Mouse (Mus musculus): Measurements from ENCODE around the gene Srcin1. TPM values are rescaled to one million over a fixed set of nuclear protein-coding genes. Genes with fewer than 3 reads are reported as not detected.

Srcin1 gene
- polyA plus RNA-seq, 1 experiment: 7.7 TPM

GRCm38 (mm10) chr11:97511661-97512369 lies 64.2 kb downstream of the Srcin1 start:
- Histone ChIP-seq H3K4me3 (ENCODE audit: low read depth, low read length) (peak overlapping the region; percentile 82), H3K4me1 (ENCODE audit: control insufficient read depth, insufficient read depth, low read length) (peaks cover 4% of the 10 kb centered on the region), H3K36me3 (ENCODE audit: control insufficient read depth, insufficient read depth, low read length, poor library complexity, severe bottlenecking) (no peaks in the 10 kb centered on the region), H3K27ac (ENCODE audit: insufficient read depth, low read length) (peak overlapping the region; percentile 83), H3K27me3 (ENCODE audit: control insufficient read depth, insufficient read depth, low read length, poor library complexity, severe bottlenecking) (no peaks in the 10 kb centered on the region), H3K9me3 (replicated peaks; ENCODE audit: control insufficient read depth, insufficient read depth, low read length, poor library complexity, severe bottlenecking) (no peaks in the 10 kb centered on the region), H3K9ac (ENCODE audit: low read depth, poor library complexity, severe bottlenecking) (peak overlapping the region; percentile 74)
- TF ChIP-seq CTCF (IDR thresholded peaks at IDR 0.05; ENCODE audit: low read depth, low read length) (no peak), POLR2A (IDR thresholded peaks at IDR 0.05; ENCODE audit: insufficient read depth, low read length) (no peak), EP300 (IDR thresholded peaks at IDR 0.05; ENCODE audit: insufficient read depth, low read depth, low read length) (no peak)

GRCm38 (mm10) chr11:97510966-97511660 lies 64.9 kb downstream of the Srcin1 start:
- peak overlapping the region; percentile 74 for H3K9ac ChIP-seq (ENCODE audit: low read depth, poor library complexity, severe bottlenecking)
- peaks cover 4% of the 10 kb centered on the region for H3K4me1 ChIP-seq (ENCODE audit: control insufficient read depth, insufficient read depth, low read length)
- H3K4me3 ChIP-seq (ENCODE audit: low read depth, low read length): peak overlapping the region; percentile 56
- H3K36me3 ChIP-seq (ENCODE audit: control insufficient read depth, insufficient read depth, low read length, poor library complexity, severe bottlenecking): no peaks in the 10 kb centered on the region
- no peaks in the 10 kb centered on the region for H3K9me3 ChIP-seq (replicated peaks; ENCODE audit: control insufficient read depth, insufficient read depth, low read length, poor library complexity, severe bottlenecking)
- TF ChIP-seq EP300 (IDR thresholded peaks at IDR 0.05; ENCODE audit: insufficient read depth, low read depth, low read length) (no peak), CTCF (IDR thresholded peaks at IDR 0.05; ENCODE audit: low read depth, low read length) (peak; percentile 91)
- H3K27ac ChIP-seq (ENCODE audit: insufficient read depth, low read length): peak overlapping the region; percentile 83
- no peaks in the 10 kb centered on the region for H3K27me3 ChIP-seq (ENCODE audit: control insufficient read depth, insufficient read depth, low read length, poor library complexity, severe bottlenecking)

GRCm38 (mm10) chr11:97509715-97510485 lies 66.1 kb downstream of the Srcin1 start:
- Histone ChIP-seq H3K9me3 (replicated peaks; ENCODE audit: control insufficient read depth, insufficient read depth, low read length, poor library complexity, severe bottlenecking) (no peaks in the 10 kb centered on the region), H3K4me1 (ENCODE audit: control insufficient read depth, insufficient read depth, low read length) (peaks cover 4% of the 10 kb centered on the region), H3K9ac (ENCODE audit: low read depth, poor library complexity, severe bottlenecking) (no peak overlapping the region), H3K36me3 (ENCODE audit: control insufficient read depth, insufficient read depth, low read length, poor library complexity, severe bottlenecking) (no peaks in the 10 kb centered on the region), H3K27ac (ENCODE audit: insufficient read depth, low read length) (no peak overlapping the region), H3K27me3 (ENCODE audit: control insufficient read depth, insufficient read depth, low read length, poor library complexity, severe bottlenecking) (no peaks in the 10 kb centered on the region), H3K4me3 (ENCODE audit: low read depth, low read length) (no peak overlapping the region)
- no peak for TF ChIP-seq POLR2A (IDR thresholded peaks at IDR 0.05; ENCODE audit: insufficient read depth, low read length)
- TF ChIP-seq CTCF (IDR thresholded peaks at IDR 0.05; ENCODE audit: low read depth, low read length): no peak
- no peak for TF ChIP-seq EP300 (IDR thresholded peaks at IDR 0.05; ENCODE audit: insufficient read depth, low read depth, low read length)

DNA sequence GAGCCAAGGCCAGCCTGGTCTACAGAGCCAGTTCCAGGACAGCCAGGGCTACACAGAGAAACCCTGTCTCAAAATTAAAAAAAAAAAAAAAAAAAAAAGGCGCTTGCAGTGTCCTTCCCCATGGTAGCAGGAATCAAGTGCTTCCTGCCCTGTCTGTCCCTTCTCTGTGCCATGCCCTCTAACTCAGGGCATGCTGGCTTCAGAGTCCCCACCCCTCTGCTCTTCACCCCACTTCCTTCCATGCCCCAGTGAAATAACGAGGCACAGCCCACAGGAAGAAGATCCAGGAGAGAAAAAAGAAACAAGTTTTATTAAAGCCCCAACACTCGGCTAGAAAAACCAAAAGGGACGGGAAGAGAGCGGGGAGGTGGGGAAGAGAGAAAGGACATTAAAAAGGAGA lies 66.9 kb downstream of the Srcin1 start:
- TF ChIP-seq POLR2A (IDR thresholded peaks at IDR 0.05; ENCODE audit: insufficient read depth, low read length) (no peak), CTCF (IDR thresholded peaks at IDR 0.05; ENCODE audit: low read depth, low read length) (no peak), EP300 (IDR thresholded peaks at IDR 0.05; ENCODE audit: insufficient read depth, low read depth, low read length) (no peak)
- H3K9ac ChIP-seq (ENCODE audit: low read depth, poor library complexity, severe bottlenecking): no peak overlapping the region
- no peak overlapping the region for H3K27ac ChIP-seq (ENCODE audit: insufficient read depth, low read length)

GRCm38 (mm10) chr11:97508198-97508597 lies 67.8 kb downstream of the Srcin1 start:
- H3K4me1 ChIP-seq (ENCODE audit: control insufficient read depth, insufficient read depth, low read length): peaks cover 4% of the 10 kb centered on the region
- H3K27ac ChIP-seq (ENCODE audit: insufficient read depth, low read length): no peak overlapping the region
- no peak overlapping the region for H3K9ac ChIP-seq (ENCODE audit: low read depth, poor library complexity, severe bottlenecking)
- H3K4me3 ChIP-seq (ENCODE audit: low read depth, low read length): no peak overlapping the region
- H3K36me3 ChIP-seq (ENCODE audit: control insufficient read depth, insufficient read depth, low read length, poor library complexity, severe bottlenecking): no peaks in the 10 kb centered on the region
- TF ChIP-seq CTCF (IDR thresholded peaks at IDR 0.05; ENCODE audit: low read depth, low read length) (no peak), EP300 (IDR thresholded peaks at IDR 0.05; ENCODE audit: insufficient read depth, low read depth, low read length) (0 out of 2 replicates have a peak, but pooled peaks have one; percentile 56), POLR2A (IDR thresholded peaks at IDR 0.05; ENCODE audit: insufficient read depth, low read length) (no peak)
- H3K9me3 ChIP-seq (replicated peaks; ENCODE audit: control insufficient read depth, insufficient read depth, low read length, poor library complexity, severe bottlenecking): no peaks in the 10 kb centered on the region
- no peaks in the 10 kb centered on the region for H3K27me3 ChIP-seq (ENCODE audit: control insufficient read depth, insufficient read depth, low read length, poor library complexity, severe bottlenecking)

More for the DNA sequence above, 66.9 kb downstream of the Srcin1 start:
- Histone ChIP-seq H3K27me3 (ENCODE audit: control insufficient read depth, insufficient read depth, low read length, poor library complexity, severe bottlenecking) (no peaks in the 10 kb centered on the region), H3K9me3 (replicated peaks; ENCODE audit: control insufficient read depth, insufficient read depth, low read length, poor library complexity, severe bottlenecking) (no peaks in the 10 kb centered on the region), H3K4me3 (ENCODE audit: low read depth, low read length) (no peak overlapping the region), H3K36me3 (ENCODE audit: control insufficient read depth, insufficient read depth, low read length, poor library complexity, severe bottlenecking) (no peaks in the 10 kb centered on the region), H3K4me1 (ENCODE audit: control insufficient read depth, insufficient read depth, low read length) (peaks cover 4% of the 10 kb centered on the region)

Data from ES-Bruce4 (cell line).